Mouse (Mus musculus): ENCODE measurements at regions not wholly inside any gene's neighbourhood (a gene's known extent, or its start where the extent isn't known, plus 50 kb on each side); places are given as distances from the start of the nearest gene placed in this dataset.

GRCm38 (mm10) chr16:87292826-87293225 is 61.2 kb upstream of the N6amt1 start:
- TF ChIP-seq POLR2A (IDR thresholded peaks at IDR 0.05; ENCODE audit: extremely low read depth, insufficient read depth, low read length) (no peak), CTCF (IDR thresholded peaks at IDR 0.05; ENCODE audit: low read depth, low read length) (no peak)

Data from liver, adult 2 months (tissue).